Mouse (Mus musculus) brain, embryonic 14.5 days (tissue): ENCODE measurements around the gene Mal.

Source experiments
- CTCF ChIP-seq: fragments of 200-500 bp; IDR thresholded peaks from 2 replicates; pipeline ENCODE4 v1.5.1; 2012; ENCODE audit warnings: inconsistent platforms, mild to moderate bottlenecking, moderate library complexity, borderline replicate concordance; ENCODE audit not compliant: insufficient read depth, insufficient read length; ENCODE audit errors: extremely low read depth
- POLR2A ChIP-seq: fragments of 200-500 bp; IDR thresholded peaks from 2 replicates; pipeline ENCODE4 v1.6.1; 2012; ENCODE audit warnings: mild to moderate bottlenecking, inconsistent platforms, borderline replicate concordance; ENCODE audit not compliant: poor library complexity, insufficient read depth, insufficient read length, severe bottlenecking; ENCODE audit errors: extremely low read depth

- TF ChIP-seq POLR2A = no peak
- no peak for TF ChIP-seq CTCF
Observed at GRCm38 (mm10) chr2:127656086-127656720, at the start of gene Mal.
